Comparison of ENCODE assay signal across 1 mouse cellular context in the genomic region with DNA sequence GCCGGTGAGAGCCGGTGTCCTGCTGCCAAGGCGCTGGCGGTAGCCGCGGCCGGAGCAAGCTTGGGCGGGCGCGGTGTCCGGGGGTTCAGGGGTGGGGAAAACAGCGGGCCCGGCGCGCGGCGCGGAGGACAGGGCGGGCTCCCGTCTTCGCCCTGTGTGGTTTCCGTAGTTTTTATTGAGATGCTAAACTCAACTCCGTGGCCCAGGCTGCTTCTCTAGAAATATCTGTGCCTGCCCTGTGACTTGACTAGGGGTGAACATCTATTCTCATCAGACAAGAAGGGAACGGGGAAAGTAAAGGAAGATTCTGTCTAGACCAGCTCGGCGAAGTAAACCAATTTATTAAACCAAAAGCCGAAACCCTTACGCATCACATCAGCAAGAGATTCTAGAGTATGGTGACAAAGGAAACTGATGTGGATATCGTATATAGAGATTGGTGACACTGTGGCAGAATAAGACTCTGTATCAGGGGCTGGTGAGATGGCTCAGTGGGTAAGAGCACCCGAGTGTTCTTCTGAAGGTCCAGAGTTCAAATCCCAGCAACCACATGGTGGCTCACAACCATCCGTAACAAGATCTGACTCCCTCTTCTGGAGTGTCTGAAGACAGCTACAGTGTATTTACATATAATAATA.
TF ChIP-seq lines count a peak whose summit lies in the region.

No protein-coding gene starts in this region.

TF ChIP-seq in CH12.LX, 34 proteins besides CTCF, POLR2A, EP300 and RAD21:
- TF ChIP-seq SIN3A (IDR thresholded peaks at IDR 0.05; ENCODE audit: low read length): peak; percentile 47; the same call in 1 of the 2 replicates
- TF ChIP-seq ETS1 (conservative IDR thresholded peaks at IDR 0.05; ENCODE audit: low read depth, low read length): no peak
- TF ChIP-seq SMC3 (IDR thresholded peaks at IDR 0.05; ENCODE audit: low read depth, low read length): no peak
- TF ChIP-seq JUND (conservative IDR thresholded peaks at IDR 0.05; ENCODE audit: low read depth, low read length): no peak
- no peak for TF ChIP-seq NRF1 (IDR thresholded peaks at IDR 0.05; ENCODE audit: low read depth, low read length)
- TF ChIP-seq KAT2A (IDR thresholded peaks at IDR 0.05; ENCODE audit: insufficient replicate concordance, low read length): no peak
- no peak for TF ChIP-seq MAFK (IDR thresholded peaks at IDR 0.05; ENCODE audit: insufficient replicate concordance, low read length)
- TF ChIP-seq ZKSCAN1 (IDR thresholded peaks at IDR 0.05; ENCODE audit: borderline replicate concordance, low read depth, low read length): no peak
- no peak for TF ChIP-seq RCOR1 (conservative IDR thresholded peaks at IDR 0.05; ENCODE audit: low read depth, low read length)
- no peak for TF ChIP-seq TCF12 (IDR thresholded peaks at IDR 0.05; ENCODE audit: low read depth, low read length)
- TF ChIP-seq IRF4 (IDR thresholded peaks at IDR 0.05; ENCODE audit: low read depth, low read length): no peak
- TF ChIP-seq E2F4 (IDR thresholded peaks at IDR 0.05; ENCODE audit: insufficient replicate concordance, low read depth, low read length): peak; percentile 65; the same call in 1 of the 2 replicates
- TF ChIP-seq MXI1 (IDR thresholded peaks at IDR 0.05; ENCODE audit: low read depth, low read length): peak; percentile 54
- peak; percentile 92 for TF ChIP-seq TBP (conservative IDR thresholded peaks at IDR 0.05; ENCODE audit: low read depth, low read length)
- no peak for TF ChIP-seq MEF2A (IDR thresholded peaks at IDR 0.05; ENCODE audit: borderline replicate concordance, low read depth, low read length)
- no peak for TF ChIP-seq USF1 (IDR thresholded peaks at IDR 0.05; ENCODE audit: low read depth, low read length)
- 0 out of 2 replicates have a peak, but pooled peaks have one; percentile 6 for TF ChIP-seq MYC (IDR thresholded peaks at IDR 0.05; ENCODE audit: low read depth, low read length)
